Mouse (Mus musculus) adrenal gland, adult 2 months (tissue): ENCODE measurements around the gene 1700024P04Rik. TPM values are rescaled to one million over a fixed set of nuclear protein-coding genes. Genes with fewer than 3 reads are reported as not detected.
"Not testable (repeated sequence)": the region's sequence is repeated elsewhere in the genome, so short reads cannot be mapped to it uniquely, and the experiment has no call there.

ENCODE experiments used
- DNase-seq: peaks from one replicate; pipeline ENCODE4 v3.0.0; 2021
- long read RNA-seq: library from polyadenylated mRNA; stranded (forward); transcript quantifications from one replicate; pipeline ENCODE4 v2.0.0, GENCODE M21; 2021
- polyA plus RNA-seq: library from polyadenylated mRNA; depleted of rRNA; stranded (reverse); fragments of >200 nt; gene quantifications from 2 replicates; pipeline ENCODE4 v1.2.3, GENCODE M21; 2012; rRNA removed
- total RNA-seq, 2 experiments: library from RNA; stranded (reverse); gene quantifications; 2 replicates each; pipeline ENCODE4 v1.2.3; 2021

Gene 1700024P04Rik
- total RNA-seq (not detected), polyA plus RNA-seq (not detected in 2 replicates)
- long read RNA-seq, result 0 reads

GRCm38 (mm10) chr13:98984465-98984864, at the start of gene 1700024P04Rik:
Gene 1700024P04Rik (minus strand): TSS chr13:98984565.
- DNase-seq, result no peak

- no peak for DNase-seq
These were observed 47.2 kb upstream of the 1700024P04Rik start for GRCm38 (mm10) chr13:99031223-99032216.

- peak; percentile 23 for DNase-seq
These were observed 46.3 kb upstream of the 1700024P04Rik start for GRCm38 (mm10) chr13:99030579-99031200.

- peak; percentile 39 for DNase-seq
These were observed 40.9 kb upstream of the 1700024P04Rik start for GRCm38 (mm10) chr13:99025268-99025667.

GRCm38 (mm10) chr13:99022036-99022435, 37.7 kb upstream of the 1700024P04Rik start:
- no peak for DNase-seq

GRCm38 (mm10) chr13:99021181-99021580, 36.8 kb upstream of the 1700024P04Rik start:
- no peak for DNase-seq

GRCm38 (mm10) chr13:99019831-99020669, 35.7 kb upstream of the 1700024P04Rik start:
- no peak for DNase-seq

GRCm38 (mm10) chr13:99018526-99019201, 34.3 kb upstream of the 1700024P04Rik start:
- peak; percentile 86 for DNase-seq

GRCm38 (mm10) chr13:99016696-99017095, 32.3 kb upstream of the 1700024P04Rik start:
- no peak for DNase-seq

GRCm38 (mm10) chr13:99012891-99013290, 28.5 kb upstream of the 1700024P04Rik start:
- no peak for DNase-seq

- no peak for DNase-seq
These were observed 23.6 kb upstream of the 1700024P04Rik start for GRCm38 (mm10) chr13:99008013-99008412.

GRCm38 (mm10) chr13:99006389-99007099, 22.2 kb upstream of the 1700024P04Rik start:
- peak; percentile 78 for DNase-seq

GRCm38 (mm10) chr13:99001652-99002051, 17.3 kb upstream of the 1700024P04Rik start:
- not testable (repeated sequence) for DNase-seq

GRCm38 (mm10) chr13:98997025-98997424, 12.7 kb upstream of the 1700024P04Rik start:
- DNase-seq, result no peak

- no peak for DNase-seq
These were observed 7.1 kb downstream of the 1700024P04Rik start for GRCm38 (mm10) chr13:98977070-98977785.

- DNase-seq, result not testable (repeated sequence)
These were observed 8.3 kb downstream of the 1700024P04Rik start for GRCm38 (mm10) chr13:98976022-98976421.

- no peak for DNase-seq
These were observed 12.3 kb downstream of the 1700024P04Rik start for GRCm38 (mm10) chr13:98972090-98972489.

- peak; percentile 40 for DNase-seq
These were observed 12.7 kb downstream of the 1700024P04Rik start for GRCm38 (mm10) chr13:98971641-98972040.

- no peak for DNase-seq
These were observed 15.8 kb downstream of the 1700024P04Rik start for GRCm38 (mm10) chr13:98968517-98968916.

- no peak for DNase-seq
These were observed 16.4 kb downstream of the 1700024P04Rik start for GRCm38 (mm10) chr13:98967942-98968341.
